Mouse (Mus musculus) kidney, embryonic 14.5 days (tissue): ENCODE data around the gene Cep112. TPM values are rescaled to one million over a fixed set of nuclear protein-coding genes. Genes with fewer than 3 reads are reported as not detected.

Experiments used
- ATAC-seq: fragments of 200-750 bp; cut with Nextera tagmentation; 2 replicates; pipeline ENCODE4 v1.8.0; 2017; ENCODE audit warnings: moderate number of reproducible peaks, mild to moderate bottlenecking, moderate TSS enrichment, moderate library complexity; ENCODE audit not compliant: low FRiP score, low TSS enrichment
- H3K27ac ChIP-seq: fragments of 300-500 bp; sonication (generic); 2 replicates; pipeline ENCODE4 v1.5.1; 2014; ENCODE audit warnings: low read depth, mild to moderate bottlenecking, low read length, moderate library complexity, mixed read lengths
- H3K27me3 ChIP-seq: fragments of 300-500 bp; sonication (generic); 2 replicates; pipeline ENCODE4 v1.6.1; 2014; ENCODE audit warnings: mild to moderate bottlenecking, low read length; ENCODE audit not compliant: control insufficient read depth, insufficient read depth
- H3K36me3 ChIP-seq: fragments of 300-500 bp; sonication (generic); 2 replicates; pipeline ENCODE4 v1.6.1; 2014; ENCODE audit warnings: low read length, mixed read lengths; ENCODE audit not compliant: control insufficient read depth, insufficient read depth
- H3K4me1 ChIP-seq: fragments of 300-500 bp; sonication (generic); 2 replicates; pipeline ENCODE4 v1.6.1; 2014; ENCODE audit warnings: low read length, mixed read lengths; ENCODE audit not compliant: control insufficient read depth, insufficient read depth
- H3K4me2 ChIP-seq: fragments of 300-500 bp; sonication (generic); replicated peaks from 2 replicates; pipeline ENCODE4 v1.6.1; 2014; ENCODE audit warnings: low read depth, mild to moderate bottlenecking, low read length
- H3K4me3 ChIP-seq: fragments of 300-500 bp; sonication (generic); 2 replicates; pipeline ENCODE4 v1.5.1; 2014; ENCODE audit warnings: mild to moderate bottlenecking, low read length
- H3K9ac ChIP-seq: fragments of 300-500 bp; sonication (generic); 2 replicates; pipeline ENCODE4 v1.6.1; 2014; ENCODE audit warnings: low read depth, mild to moderate bottlenecking, low read length, moderate library complexity
- H3K9me3 ChIP-seq: fragments of 300-500 bp; sonication (generic); 2 replicates; pipeline ENCODE4 v1.6.1; 2016; ENCODE audit warnings: low read length; ENCODE audit not compliant: control insufficient read depth
- WGBS: fragments of 180-500 bp; shearing (Covaris S2); extraction: QIAGEN DNeasy Blood & Tissue Kit; methylation state at CpG from one replicate; pipeline ENCODE4 v1.1.7; 2014; 5-methylcytosine and 5-hydroxymethylcytosine counted together
- polyA plus RNA-seq: library from polyadenylated mRNA; unstranded; fragments of >200 nt; fragmentation: Nextera tagmentation; extraction: Ambion mirVana; gene quantifications from 2 replicates; pipeline ENCODE4 v1.2.1, GENCODE M21; 2014

The Cep112 gene
- polyA plus RNA-seq, 1 experiment from 2014 or later: 16.3 TPM

DNA sequence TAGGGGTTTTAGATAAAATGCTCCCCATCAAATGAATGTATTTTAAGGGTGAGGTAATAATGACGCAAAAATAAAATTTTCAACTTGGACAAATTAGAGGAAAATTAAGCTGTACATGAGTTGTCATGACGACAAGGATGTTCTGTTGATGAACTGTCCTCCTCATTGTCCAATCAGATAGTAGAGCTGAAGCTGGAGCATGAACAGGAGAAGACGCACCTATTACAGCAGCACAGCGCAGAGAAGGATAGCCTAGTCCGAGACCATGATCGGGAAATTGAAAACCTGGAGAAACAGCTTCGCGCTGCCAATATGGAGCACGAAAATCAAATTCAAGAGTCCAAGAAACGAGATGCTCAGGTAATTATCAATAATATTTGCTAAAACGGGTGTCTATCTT lies 181.0 kb downstream of the Cep112 start:
- Histone ChIP-seq H3K4me2 (no peak overlapping the region), H3K27ac (no peak overlapping the region), H3K4me1 (no peaks in the 10 kb centered on the region), H3K9ac (no peak overlapping the region), H3K27me3 (no peaks in the 10 kb centered on the region), H3K36me3 (no peaks in the 10 kb centered on the region), H3K4me3 (no peak overlapping the region), H3K9me3 (no peaks in the 10 kb centered on the region)
- WGBS: 94% methylated on average over 11 of the region's 11 CpGs
- ATAC-seq: no peak

DNA sequence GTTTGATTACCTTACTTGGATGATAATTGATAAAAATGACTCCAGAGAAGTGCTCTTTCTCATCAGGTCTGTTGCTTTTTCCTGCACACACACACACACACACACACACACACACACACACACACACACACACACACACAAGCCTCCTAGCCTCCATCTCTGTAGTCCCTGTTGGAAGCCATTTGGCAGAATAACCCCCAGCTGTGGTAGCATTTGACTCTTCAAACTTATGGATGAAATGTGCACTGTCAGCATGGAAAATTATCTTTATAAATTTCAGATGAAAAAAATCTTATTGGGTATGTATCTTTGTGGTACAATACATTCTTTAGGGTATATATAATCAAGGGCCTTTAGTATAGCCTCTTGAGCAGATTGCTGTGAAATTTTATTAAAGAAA lies 181.8 kb downstream of the Cep112 start:
- ATAC-seq: no peak
- Histone ChIP-seq H3K27ac (no peak overlapping the region), H3K4me1 (no peaks in the 10 kb centered on the region), H3K4me3 (no peak overlapping the region), H3K4me2 (no peak overlapping the region), H3K27me3 (no peaks in the 10 kb centered on the region), H3K9me3 (no peaks in the 10 kb centered on the region), H3K36me3 (no peaks in the 10 kb centered on the region), H3K9ac (no peak overlapping the region)

- Histone ChIP-seq H3K36me3 (no peaks in the 10 kb centered on the region), H3K9ac (no peak overlapping the region), H3K27me3 (no peaks in the 10 kb centered on the region), H3K9me3 (peaks cover 3% of the 10 kb centered on the region; the same call in 1 of the 2 replicates), H3K4me2 (no peak overlapping the region), H3K4me1 (no peaks in the 10 kb centered on the region), H3K27ac (no peak overlapping the region), H3K4me3 (no peak overlapping the region)
- 61% methylated on average over 7 of the region's 7 CpGs for WGBS
- ATAC-seq: no peak
Measured at GRCm38 (mm10) chr11:108620628-108621433, 195.8 kb downstream of the Cep112 start.

DNA sequence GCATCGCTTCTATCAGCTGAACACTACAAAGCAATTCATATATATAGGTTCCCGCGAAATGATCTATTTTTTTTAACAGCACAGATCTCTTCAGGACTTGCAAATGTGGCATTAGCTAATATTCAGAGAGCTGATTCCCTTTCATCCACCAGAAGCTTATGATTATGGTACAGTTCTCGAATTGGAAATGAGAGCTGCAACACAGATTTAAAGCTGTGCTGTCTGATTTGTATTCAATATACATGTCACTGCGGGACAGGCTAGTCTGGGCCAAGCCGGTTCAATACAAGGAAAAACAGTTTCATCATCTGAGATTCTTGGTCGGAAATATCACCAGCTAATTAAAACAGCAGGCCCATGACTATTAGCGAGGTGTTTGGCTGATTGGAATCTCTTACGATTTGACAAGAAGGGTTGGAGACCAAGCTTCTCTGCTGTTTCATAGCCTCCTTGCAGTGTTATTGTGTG lies 196.5 kb downstream of the Cep112 start:
- Histone ChIP-seq H3K4me3 (no peak overlapping the region), H3K36me3 (no peaks in the 10 kb centered on the region), H3K9me3 (peaks cover 4% of the 10 kb centered on the region; the same call in 1 of the 2 replicates), H3K9ac (no peak overlapping the region), H3K4me2 (no peak overlapping the region), H3K27me3 (no peaks in the 10 kb centered on the region), H3K27ac (no peak overlapping the region), H3K4me1 (no peaks in the 10 kb centered on the region)
- WGBS: 80% methylated on average over 9 of the region's 9 CpGs
- ATAC-seq: no peak

- Histone ChIP-seq H3K4me3 (no peak overlapping the region), H3K27me3 (no peaks in the 10 kb centered on the region), H3K27ac (no peak overlapping the region), H3K36me3 (no peaks in the 10 kb centered on the region), H3K9me3 (peaks cover 4% of the 10 kb centered on the region; the same call in 1 of the 2 replicates), H3K9ac (no peak overlapping the region), H3K4me1 (no peaks in the 10 kb centered on the region), H3K4me2 (no peak overlapping the region)
- no peak for ATAC-seq
- WGBS: 84% methylated on average over 5 of the region's 5 CpGs
Measured at GRCm38 (mm10) chr11:108625546-108626232, 200.7 kb downstream of the Cep112 start.

GRCm38 (mm10) chr11:108637780-108638179 lies 212.8 kb downstream of the Cep112 start:
- no peaks in the 10 kb centered on the region for H3K4me1 ChIP-seq
- no peak overlapping the region for H3K9ac ChIP-seq
- H3K4me3 ChIP-seq: no peak overlapping the region
- no peak overlapping the region for H3K4me2 ChIP-seq
- H3K36me3 ChIP-seq: no peaks in the 10 kb centered on the region
- 69% methylated on average over 2 of the region's 2 CpGs for whole genome bisulfite sequencing
- no peak for ATAC-seq
- no peaks in the 10 kb centered on the region for H3K9me3 ChIP-seq
- no peaks in the 10 kb centered on the region for H3K27me3 ChIP-seq
- no peak overlapping the region for H3K27ac ChIP-seq

DNA sequence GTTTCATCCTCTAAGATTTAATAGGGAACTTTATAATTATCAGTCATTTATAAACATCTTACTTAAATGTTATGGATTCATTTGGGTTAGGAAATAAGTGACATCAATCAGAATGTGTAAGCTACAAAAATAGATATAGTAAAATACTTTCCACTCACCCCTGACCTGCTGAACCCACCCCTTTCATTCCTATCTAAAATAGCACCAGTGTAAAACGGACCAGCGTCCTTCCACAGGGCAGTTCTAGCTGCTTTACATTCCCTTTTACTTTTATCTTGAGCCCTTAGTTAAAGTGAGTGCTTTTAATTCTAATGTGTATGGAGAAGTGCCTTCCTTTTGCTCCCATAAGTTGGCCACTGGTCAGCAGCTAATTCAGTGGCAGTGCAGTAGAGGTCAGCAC lies 230.6 kb downstream of the Cep112 start:
- ATAC-seq: no peak
- no peaks in the 10 kb centered on the region for H3K36me3 ChIP-seq
- no peak overlapping the region for H3K27ac ChIP-seq
- H3K4me1 ChIP-seq: no peaks in the 10 kb centered on the region
- H3K4me3 ChIP-seq: no peak overlapping the region
- no peak overlapping the region for H3K4me2 ChIP-seq
- no peaks in the 10 kb centered on the region for H3K27me3 ChIP-seq
- no peak overlapping the region for H3K9ac ChIP-seq
- H3K9me3 ChIP-seq: no peaks in the 10 kb centered on the region
- 64% methylated on average over 2 of the region's 2 CpGs for WGBS

GRCm38 (mm10) chr11:108682014-108682413 lies 257.0 kb downstream of the Cep112 start:
- Histone ChIP-seq H3K4me3 (no peak overlapping the region), H3K9ac (no peak overlapping the region), H3K27ac (no peak overlapping the region), H3K9me3 (no peaks in the 10 kb centered on the region), H3K4me2 (no peak overlapping the region), H3K4me1 (no peaks in the 10 kb centered on the region), H3K36me3 (no peaks in the 10 kb centered on the region), H3K27me3 (no peaks in the 10 kb centered on the region)
- no peak for ATAC-seq
- WGBS: 89% methylated on average over 3 of the region's 3 CpGs

- 84% methylated on average over 4 of the region's 4 CpGs for WGBS
- Histone ChIP-seq H3K9me3 (no peaks in the 10 kb centered on the region), H3K27me3 (no peaks in the 10 kb centered on the region), H3K4me1 (no peaks in the 10 kb centered on the region), H3K9ac (no peak overlapping the region), H3K36me3 (no peaks in the 10 kb centered on the region), H3K4me3 (no peak overlapping the region), H3K4me2 (no peak overlapping the region), H3K27ac (no peak overlapping the region)
- no peak for ATAC-seq
Measured at GRCm38 (mm10) chr11:108696563-108696962, 271.6 kb downstream of the Cep112 start.
